8 mouse cellular contexts compared by ENCODE assay signal in genomic region chr9:8700669-8701068, GRCm38 (mm10).
DNase-seq lines count a peak whose midpoint lies in the region; ATAC-seq and TF ChIP-seq lines count a peak whose summit lies in the region.
"Had no signal": no experiment of that assay in that cellular context is flagged by ENCODE, and none has a peak within 500 bp of the region (broad histone marks: within the 10 kb centered on the region; RNA-seq: fewer than 3 reads in every experiment).

No protein-coding gene starts in this region.

- peak; percentile 87 for TF ChIP-seq CTCF in left cerebral cortex, adult 2 months (IDR thresholded peaks at IDR 0.05)

- no peaks in the 10 kb centered on the region for H3K4me1 ChIP-seq in intestine, embryonic 14.5 days (replicated peaks; ENCODE audit: control insufficient read depth, insufficient read depth, low read length)

- ATAC-seq in intestine, embryonic 14.5 days (replicated peaks; ENCODE audit: low FRiP score, low TSS enrichment, low read depth), result 0 out of 2 replicates have a peak, but pooled peaks have one; percentile 47

- WGBS in intestine, embryonic 14.5 days, result 31% methylated on average over 5 of the region's 5 CpGs

- no peaks in the 10 kb centered on the region for H3K9me3 ChIP-seq in intestine, embryonic 14.5 days (ENCODE audit: control insufficient read depth, low read length)
- H3K9me3 ChIP-seq: megakaryocyte, embryonic 14.5 days had no signal

- intact Hi-C loops in left cerebral cortex, adult 2 months (cut with DNase I), result loop anchor here (1.0 to 2.0 kb wide), 3 partner anchors 264 to 674 kb away; no protein-coding TSS in a partner anchor

- no peak overlapping the region for H3K4me2 ChIP-seq in intestine, embryonic 14.5 days (ENCODE audit: low read length)

- no peak overlapping the region for H3K4me3 ChIP-seq in intestine, embryonic 14.5 days (ENCODE audit: low read depth, low read length)
- H3K4me3 ChIP-seq in left cerebral cortex, adult 2 months, result no peak overlapping the region
- H3K4me3 ChIP-seq: megakaryocyte, embryonic 14.5 days had no signal

- no peak overlapping the region for H3K9ac ChIP-seq in intestine, embryonic 14.5 days (ENCODE audit: low read length)

- peak; percentile 53 for DNase-seq in adipocyte (ENCODE audit: low spot score)
- peak; percentile 50 for DNase-seq in cerebellum, adult 9-10 months
- peak; percentile 61 to 95 for DNase-seq in frontal cortex, adult 2 months (ENCODE audit: extremely low spot score in 1 of 2, low spot score in 1 of 2)
- peak; percentile 94 for DNase-seq in intestine, embryonic 14.5 days (ENCODE audit: low spot score)
- peak; percentile 76 to 86 for DNase-seq in left cerebral cortex, adult 2 months (ENCODE audit: extremely low spot score in 1 of 2, low spot score in 2 of 2)
- DNase-seq in mesoderm, embryonic 11.5 days (ENCODE audit: low read depth, low spot score), result peak; percentile 86
- DNase-seq in skeletal muscle tissue, adult 2 months (ENCODE audit: low read depth, low spot score), result peak; percentile 21

- H3K36me3 ChIP-seq in intestine, embryonic 14.5 days (ENCODE audit: control insufficient read depth, insufficient read depth, low read length), result no peaks in the 10 kb centered on the region

- H3K27me3 ChIP-seq in intestine, embryonic 14.5 days (replicated peaks; ENCODE audit: control insufficient read depth, insufficient read depth, low read length), result no peaks in the 10 kb centered on the region

- no peak overlapping the region for H3K27ac ChIP-seq in intestine, embryonic 14.5 days (ENCODE audit: low read depth)
- no peak overlapping the region for H3K27ac ChIP-seq in left cerebral cortex, adult 2 months

Comparison
In these comparisons a context has a peak if more than half of its experiments do, and no peak if none do; other contexts are left out.
1. DNase-seq: peak in every context shown above with its lines; median percentile 94 in intestine, embryonic 14.5 days; 86 in mesoderm, embryonic 11.5 days; 81 in left cerebral cortex, adult 2 months; 78 in frontal cortex, adult 2 months; 53 in adipocyte; 50 in cerebellum, adult 9-10 months; 21 in skeletal muscle tissue, adult 2 months.